Mouse (Mus musculus): ENCODE measurements around the gene Ninj2. TPM values are rescaled to one million over a fixed set of nuclear protein-coding genes. Genes with fewer than 3 reads are reported as not detected.

Ninj2 gene
- polyA plus RNA-seq, 1 experiment from 2014 or later = not detected

DNA sequence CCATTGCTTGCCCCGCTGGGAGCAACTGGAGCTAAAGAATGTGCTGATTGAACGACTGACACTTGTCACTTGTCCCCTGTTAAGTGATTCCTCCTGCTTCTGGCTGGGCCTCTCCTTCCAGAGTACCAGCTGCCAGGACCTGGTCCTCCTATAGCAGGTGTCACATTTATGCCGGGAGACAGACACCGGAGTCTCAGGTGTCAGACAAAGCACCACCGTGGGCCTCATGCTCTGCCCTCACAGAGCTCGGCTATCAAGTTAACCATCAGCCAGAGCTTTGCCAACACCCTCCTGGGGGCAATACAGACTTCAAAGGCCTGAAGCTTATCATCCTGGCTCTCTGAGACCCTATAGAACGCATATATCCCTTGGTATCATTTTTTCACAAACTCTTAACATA, 142.7 kb downstream of the Ninj2 start:
- Histone ChIP-seq H3K9me3 (replicated peaks) (no peaks in the 10 kb centered on the region), H3K27ac (replicated peaks) (no peak overlapping the region), H3K27me3 (ENCODE audit: low read depth, poor library complexity, severe bottlenecking) (no peaks in the 10 kb centered on the region), H3K36me3 (no peaks in the 10 kb centered on the region), H3K4me1 (peaks cover 11% of the 10 kb centered on the region), H3K4me3 (no peak overlapping the region)
- no peak for DNase-seq (ENCODE audit: low spot score)
- WGBS = 78% methylated on average over 7 of the region's 7 CpGs

DNA sequence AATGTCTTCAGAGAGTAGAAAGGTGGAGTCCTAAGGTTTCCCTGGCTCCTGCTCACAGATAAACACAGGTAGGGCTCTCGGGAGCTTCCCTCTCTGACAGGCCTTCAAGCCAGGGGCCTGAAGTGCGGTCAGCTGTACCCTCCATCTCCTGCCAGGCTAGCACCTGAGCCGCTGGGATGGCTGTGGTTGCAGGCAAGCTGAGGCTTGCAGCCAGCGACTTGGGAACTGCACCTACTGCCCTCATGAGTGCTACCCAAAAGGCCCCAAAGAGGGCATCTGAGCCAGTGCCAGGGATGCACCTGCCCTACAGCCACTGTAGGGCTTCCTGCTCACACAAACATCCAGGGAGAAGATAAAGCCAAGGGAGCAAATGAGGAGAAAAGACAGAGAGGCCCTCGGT, 147.3 kb downstream of the Ninj2 start:
- H3K4me3 ChIP-seq = no peak overlapping the region

DNA sequence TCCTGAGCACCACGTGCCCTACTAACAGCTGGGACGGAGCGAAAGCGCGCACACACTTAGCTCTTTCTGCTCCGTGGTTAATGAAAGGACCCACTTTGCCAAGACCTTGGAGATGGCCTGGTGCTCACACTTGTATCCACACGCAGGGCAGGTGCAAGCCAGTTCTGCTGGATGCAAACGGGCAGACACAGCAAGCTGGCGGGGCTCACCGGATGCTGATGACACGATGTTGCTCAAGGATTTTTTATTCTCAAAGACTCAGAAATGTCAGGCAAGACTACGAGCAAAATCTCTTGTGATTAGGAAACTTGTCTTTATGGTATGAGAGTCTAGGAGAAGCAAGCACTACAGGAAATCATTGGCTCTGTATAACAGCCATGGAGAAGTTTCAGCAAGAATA, 148.3 kb downstream of the Ninj2 start:
- Histone ChIP-seq H3K4me1 (no peaks in the 10 kb centered on the region), H3K4me3 (no peak overlapping the region), H3K36me3 (no peaks in the 10 kb centered on the region), H3K27ac (replicated peaks) (no peak overlapping the region), H3K9me3 (replicated peaks) (no peaks in the 10 kb centered on the region), H3K27me3 (ENCODE audit: low read depth, poor library complexity, severe bottlenecking) (no peaks in the 10 kb centered on the region)
- no peak for DNase-seq (ENCODE audit: low spot score)
- WGBS = 94% methylated on average over 12 of the region's 12 CpGs

More for the DNA sequence above, 147.3 kb downstream of the Ninj2 start:
- H3K9me3 ChIP-seq (replicated peaks) = no peaks in the 10 kb centered on the region
- H3K36me3 ChIP-seq = no peaks in the 10 kb centered on the region
- WGBS = 80% methylated on average over 5 of the region's 5 CpGs
- no peaks in the 10 kb centered on the region for H3K27me3 ChIP-seq (ENCODE audit: low read depth, poor library complexity, severe bottlenecking)
- no peak overlapping the region for H3K27ac ChIP-seq (replicated peaks)
- 0 out of 2 replicates have a peak, but pooled peaks cover 4% of the 10 kb centered on the region for H3K4me1 ChIP-seq
- no peak for DNase-seq (ENCODE audit: low spot score)

DNA sequence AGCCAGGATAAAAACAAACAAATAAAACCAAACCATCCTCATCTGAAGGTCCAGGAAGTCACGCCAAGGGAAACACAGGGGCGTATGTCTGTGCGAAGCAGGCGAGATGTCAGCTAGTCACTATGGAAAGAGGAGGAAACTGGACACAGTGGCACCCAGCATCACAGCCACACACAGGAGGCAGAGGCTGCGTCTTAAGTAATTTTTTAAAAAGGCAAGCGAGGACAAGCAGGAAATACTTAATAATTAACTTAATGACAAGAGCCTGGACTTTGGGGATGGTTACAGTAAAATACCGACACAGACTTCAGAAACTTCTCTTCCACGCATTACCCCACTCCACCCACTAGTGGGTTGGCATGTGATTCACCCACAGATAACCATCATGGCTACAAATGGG, 149.4 kb downstream of the Ninj2 start:
- Histone ChIP-seq H3K27me3 (ENCODE audit: low read depth, poor library complexity, severe bottlenecking) (no peaks in the 10 kb centered on the region), H3K36me3 (no peaks in the 10 kb centered on the region), H3K4me1 (no peaks in the 10 kb centered on the region), H3K9me3 (replicated peaks) (no peaks in the 10 kb centered on the region), H3K4me3 (no peak overlapping the region), H3K27ac (replicated peaks) (no peak overlapping the region)
- WGBS = 89% methylated on average over 8 of the region's 8 CpGs
- no peak for DNase-seq (ENCODE audit: low spot score)

DNA sequence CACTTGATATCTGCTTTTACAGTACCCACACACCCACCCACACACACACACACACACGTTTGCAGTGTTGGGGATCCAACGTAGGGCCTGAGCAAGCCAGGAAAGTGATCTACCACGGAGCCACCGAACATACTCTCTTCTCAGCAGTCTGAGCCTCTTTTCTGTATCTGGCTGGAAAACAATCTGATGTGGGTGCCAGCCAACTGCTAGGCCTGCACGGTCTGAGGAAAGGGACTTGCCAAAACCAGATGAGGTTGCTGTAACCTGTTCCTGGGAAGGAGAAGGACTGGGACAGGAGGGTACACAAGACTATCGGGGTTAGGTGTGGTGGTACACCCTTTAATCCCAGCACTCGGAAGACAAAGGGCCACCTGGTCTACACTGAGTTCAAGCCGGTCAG, 150.1 kb downstream of the Ninj2 start:
- no peak overlapping the region for H3K27ac ChIP-seq (replicated peaks)
- no peaks in the 10 kb centered on the region for H3K9me3 ChIP-seq (replicated peaks)
- H3K27me3 ChIP-seq (ENCODE audit: low read depth, poor library complexity, severe bottlenecking) = no peaks in the 10 kb centered on the region
- DNase-seq (ENCODE audit: low spot score) = no peak
- H3K4me1 ChIP-seq = no peaks in the 10 kb centered on the region
- H3K4me3 ChIP-seq = no peak overlapping the region
- no peaks in the 10 kb centered on the region for H3K36me3 ChIP-seq
- WGBS = 75% methylated on average over 8 of the region's 8 CpGs

DNA sequence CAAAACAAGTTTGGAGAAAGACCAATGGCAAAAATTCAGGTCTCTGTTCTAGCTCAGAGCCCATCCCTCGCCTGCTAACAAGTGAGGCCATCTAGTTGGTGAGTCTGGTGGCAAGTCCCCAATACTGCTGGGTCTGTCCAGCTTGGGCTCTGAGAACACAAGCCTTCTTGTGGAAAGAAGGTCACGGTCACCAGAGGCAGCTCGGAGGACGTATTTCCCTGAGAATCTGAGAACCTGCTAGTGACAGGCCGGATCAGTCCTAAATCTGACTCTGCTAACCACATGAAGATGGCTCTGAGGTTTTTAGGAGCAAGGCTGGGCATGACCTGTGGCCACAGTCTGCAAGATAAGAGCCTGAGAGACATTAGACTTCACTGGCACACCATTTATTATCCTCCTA, 153.5 kb downstream of the Ninj2 start:
- Histone ChIP-seq H3K27me3 (ENCODE audit: low read depth, poor library complexity, severe bottlenecking) (no peaks in the 10 kb centered on the region), H3K9me3 (replicated peaks) (no peaks in the 10 kb centered on the region), H3K4me1 (no peaks in the 10 kb centered on the region), H3K4me3 (no peak overlapping the region), H3K36me3 (no peaks in the 10 kb centered on the region), H3K27ac (replicated peaks) (no peak overlapping the region)
- WGBS = 87% methylated on average over 5 of the region's 5 CpGs
- DNase-seq (ENCODE audit: low spot score) = no peak

DNA sequence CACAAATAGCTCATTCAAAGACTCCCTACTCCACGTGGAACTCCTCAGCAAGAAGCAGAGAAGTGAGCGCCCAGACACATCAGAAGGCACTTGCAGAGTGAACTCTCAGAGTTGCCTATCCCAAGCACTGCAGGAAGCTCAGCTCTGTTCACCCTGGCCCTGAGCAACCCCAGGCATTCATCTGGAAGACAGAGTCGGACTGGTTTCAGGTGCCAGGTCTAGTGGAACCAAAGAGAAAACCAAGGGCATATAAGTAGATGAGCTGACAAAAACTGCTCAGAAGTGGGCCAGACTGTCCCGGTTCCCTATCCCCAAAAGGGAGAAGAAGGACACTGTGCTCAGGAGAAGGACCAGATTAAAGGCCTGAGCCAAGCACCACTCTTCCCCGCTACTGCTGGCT, 156.7 kb downstream of the Ninj2 start:
- WGBS = 77% methylated on average over 5 of the region's 5 CpGs
- H3K4me1 ChIP-seq = no peaks in the 10 kb centered on the region
- no peak overlapping the region for H3K27ac ChIP-seq (replicated peaks)
- no peak for DNase-seq (ENCODE audit: low spot score)
- H3K27me3 ChIP-seq (ENCODE audit: low read depth, poor library complexity, severe bottlenecking) = no peaks in the 10 kb centered on the region
- H3K9me3 ChIP-seq (replicated peaks) = no peaks in the 10 kb centered on the region
- no peak overlapping the region for H3K4me3 ChIP-seq
- H3K36me3 ChIP-seq = no peaks in the 10 kb centered on the region

Other genes starting within 250 kb of the Ninj2 start
- gene Erc1, start 245.2 kb upstream of the Ninj2 start, polyA plus RNA-seq (2016; fragmentation: Nextera tagmentation; extraction: Ambion mirVana) = 21.3 and 22.3 TPM in 2 replicates
- 23.4 and 25.4 TPM in 2 replicates for gene Rad52, start 190.7 kb upstream of the Ninj2 start, polyA plus RNA-seq (2016; fragmentation: Nextera tagmentation; extraction: Ambion mirVana)
- gene Wnk1, start 54.7 kb upstream of the Ninj2 start, polyA plus RNA-seq (2016; fragmentation: Nextera tagmentation; extraction: Ambion mirVana) = 44.1 and 50.7 TPM in 2 replicates
- not detected in 2 replicates for gene D330020A13Rik, start 201.0 kb downstream of the Ninj2 start, polyA plus RNA-seq (2016; fragmentation: Nextera tagmentation; extraction: Ambion mirVana)
- 0.05 and 0.11 TPM in 2 replicates for gene B4galnt3, start 201.2 kb downstream of the Ninj2 start, polyA plus RNA-seq (2016; fragmentation: Nextera tagmentation; extraction: Ambion mirVana)

Data from midbrain, embryonic 10.5 days (tissue).